Mouse (Mus musculus) liver, adult 2 months (tissue): ENCODE data around the gene Dennd2d.

Experiments used
- CTCF ChIP-seq: fragments of 200-500 bp; IDR thresholded peaks from 2 replicates; pipeline ENCODE4 v1.5.1; 2011; ENCODE audit warnings: low read depth, low read length, control low read depth
- POLR2A ChIP-seq: fragments of 200-500 bp; IDR thresholded peaks from 2 replicates; pipeline ENCODE4 v1.6.1; 2011; ENCODE audit warnings: low read length, control low read depth; ENCODE audit not compliant: insufficient read depth; ENCODE audit errors: extremely low read depth

DNA sequence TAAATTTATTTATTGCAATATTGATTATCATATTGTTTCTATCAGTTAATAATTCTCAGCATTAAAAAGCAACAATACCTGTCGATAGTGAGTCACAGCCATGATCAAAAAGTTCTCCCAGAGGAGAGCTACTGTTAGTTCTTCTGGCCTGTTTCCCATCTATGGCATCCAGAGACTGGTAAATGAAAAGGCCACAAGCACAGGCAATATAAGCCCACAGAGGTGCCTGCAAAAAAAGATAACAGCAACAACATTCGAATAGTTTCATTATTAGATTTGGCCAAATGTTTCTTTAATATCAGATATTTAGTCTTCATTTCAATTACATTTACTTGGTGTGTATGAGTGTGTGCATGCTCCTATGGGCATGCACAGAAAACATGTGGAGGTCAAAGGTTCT lies 51.1 kb downstream of the Dennd2d start:
- no peak for TF ChIP-seq POLR2A
- TF ChIP-seq CTCF = no peak
